Mouse (Mus musculus): ENCODE measurements around the gene Nif3l1.
A peak's percentile ranks its signal among the peaks of the same experiment; 100 is the strongest.

The Nif3l1 gene

DNA sequence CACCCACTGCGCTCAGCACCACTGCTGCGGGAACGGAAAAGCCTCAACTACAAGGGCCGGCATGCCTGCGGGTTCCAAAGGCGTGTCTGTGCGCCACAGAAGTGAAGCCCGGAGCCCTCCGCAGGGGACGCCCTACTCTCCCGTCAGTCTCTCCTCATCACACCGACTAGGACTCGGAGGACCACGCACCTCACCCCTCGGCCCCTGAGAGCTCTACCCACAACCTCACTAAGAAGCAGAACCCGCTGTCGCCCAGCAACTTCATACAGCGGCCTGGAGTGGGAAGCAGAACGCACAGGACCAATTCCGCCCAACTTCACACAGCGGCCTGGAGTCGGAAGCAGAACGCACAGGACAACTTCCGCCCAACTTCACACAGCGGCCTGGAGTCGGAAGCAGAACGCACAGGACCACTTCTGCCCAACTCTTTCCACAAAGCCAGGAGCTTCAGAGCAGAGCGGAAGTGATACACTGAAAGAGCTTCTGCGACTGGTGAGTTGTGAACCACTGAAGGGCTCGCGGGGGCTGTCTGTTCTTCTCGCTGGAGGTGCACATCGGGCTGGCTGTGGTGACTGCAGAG is at the start of gene Nif3l1, which contains the start of gene Ppil3:
Gene Nif3l1 (plus strand): TSS at position 9 of the 580 bp plus-strand sequence.
Gene Ppil3 (minus strand): TSS at position 344 of the 580 bp plus-strand sequence.
- peak; percentile 91 for DNase-seq

DNA sequence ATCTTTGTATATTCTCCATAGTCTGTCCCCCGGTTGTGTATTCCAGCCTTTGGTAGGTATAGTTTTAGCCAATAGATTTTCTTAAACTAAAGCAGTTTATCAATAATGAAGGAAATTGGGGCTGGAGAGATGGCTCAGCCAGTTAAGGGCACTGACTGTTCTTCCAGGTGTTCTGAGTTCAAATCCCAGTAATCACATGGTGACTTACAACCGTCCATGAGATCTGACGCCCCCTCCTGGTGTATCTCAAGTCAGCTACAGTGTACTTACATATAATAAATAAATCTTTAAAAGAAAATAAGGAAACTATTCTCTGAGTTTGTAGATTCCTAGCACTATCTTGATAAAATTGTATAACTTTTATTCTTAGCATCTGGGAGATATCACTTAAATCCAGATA is 49.6 kb upstream of the Nif3l1 start:
- no peak for DNase-seq

DNA sequence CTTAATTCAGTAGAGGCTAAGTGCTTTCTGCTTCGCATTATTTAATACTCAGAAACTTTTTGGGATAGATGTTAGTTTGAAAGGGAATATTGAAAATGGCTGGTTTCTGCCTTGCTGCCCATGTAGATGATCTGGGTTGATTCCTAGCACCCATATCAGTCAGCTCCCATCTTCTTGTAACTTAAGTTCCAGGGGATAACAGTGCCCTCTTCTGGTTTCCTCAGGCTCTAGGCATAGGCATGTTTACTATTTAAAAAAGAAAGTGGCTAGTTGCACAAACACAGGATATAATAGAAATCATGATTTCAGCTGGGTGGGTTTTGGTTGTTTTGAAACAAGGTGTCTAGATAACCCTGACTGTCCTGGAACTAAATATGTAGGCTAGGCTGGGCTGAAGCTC is 48.8 kb upstream of the Nif3l1 start:
- DNase-seq = peak; percentile 14

DNA sequence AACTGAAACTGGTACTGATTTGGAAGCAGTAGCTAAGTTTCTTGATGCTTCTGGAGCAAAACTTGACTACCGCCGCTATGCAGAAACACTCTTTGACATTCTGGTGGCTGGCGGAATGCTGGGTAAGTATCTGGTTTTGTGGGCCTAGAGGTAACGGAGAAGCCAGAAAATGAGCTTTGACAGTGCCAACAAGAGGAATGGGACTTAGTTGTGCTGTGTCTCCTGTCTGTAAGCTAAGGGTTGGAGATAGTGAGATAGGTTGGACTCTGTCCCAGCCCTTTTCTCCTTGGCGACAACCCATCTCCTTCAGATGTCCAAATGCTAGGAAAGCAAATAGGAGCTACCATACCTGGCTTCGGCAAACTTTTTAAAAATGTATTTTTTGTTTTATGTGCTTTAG is 47.2 kb upstream of the Nif3l1 start:
- DNase-seq = no peak

DNA sequence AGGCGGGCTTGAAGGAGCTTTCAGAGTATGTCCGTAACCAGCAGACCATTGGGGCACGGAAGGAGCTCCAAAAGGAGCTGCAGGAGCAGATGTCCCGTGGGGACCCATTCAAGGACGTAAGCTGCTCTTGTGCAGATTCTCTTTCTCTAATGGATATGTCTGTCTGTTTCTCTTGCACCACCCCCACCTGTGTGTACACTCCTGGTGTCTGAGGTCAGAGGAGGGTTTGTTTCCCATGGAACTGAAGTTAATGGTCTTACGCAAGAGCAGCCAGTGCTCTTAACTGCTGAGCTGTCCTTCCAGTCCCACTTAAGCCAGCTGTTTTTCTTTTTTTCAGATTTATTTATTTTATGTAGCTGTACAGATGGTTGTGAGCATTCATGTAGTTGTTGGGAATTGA is 43.6 kb upstream of the Nif3l1 start:
- DNase-seq = no peak

DNA sequence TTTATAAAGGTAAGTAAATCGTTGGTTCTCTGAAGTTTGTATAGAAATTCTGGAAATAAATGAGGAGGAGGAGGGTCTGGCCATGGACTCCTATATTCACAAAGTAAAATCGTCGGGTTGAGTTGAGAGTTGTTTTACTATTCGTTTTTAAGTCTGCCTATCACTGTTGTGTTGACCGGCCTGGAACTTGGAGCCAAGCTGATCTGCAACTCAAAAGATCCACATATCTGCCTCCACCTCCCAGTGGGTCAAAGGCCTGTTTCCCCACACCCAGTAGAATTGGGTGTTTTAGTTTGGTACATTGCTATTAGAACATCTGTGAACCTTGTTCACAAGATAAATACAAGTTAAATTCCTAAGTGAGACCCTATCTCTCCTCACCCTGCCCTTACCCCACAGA is 41.2 kb upstream of the Nif3l1 start:
- DNase-seq = no peak

DNA sequence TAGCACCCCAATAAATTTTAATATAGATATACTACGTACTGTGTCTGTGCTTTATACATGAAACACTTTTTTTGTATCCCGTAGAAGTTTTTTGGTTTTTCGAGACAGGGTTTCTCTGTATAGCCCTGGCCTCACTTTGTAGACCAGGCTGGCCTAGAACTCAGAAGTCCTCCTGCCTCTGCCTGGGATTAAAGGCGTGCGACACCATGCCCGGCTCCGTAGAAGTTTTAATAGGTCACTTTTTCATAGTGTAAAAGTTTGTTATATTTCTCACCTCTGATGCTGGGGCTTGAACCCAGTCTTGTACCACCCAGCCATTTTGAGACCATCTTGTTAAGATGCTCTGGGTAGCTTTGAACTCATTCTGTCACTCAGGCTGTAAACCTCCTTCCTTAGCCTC is 37.6 kb upstream of the Nif3l1 start:
- no peak for DNase-seq

DNA sequence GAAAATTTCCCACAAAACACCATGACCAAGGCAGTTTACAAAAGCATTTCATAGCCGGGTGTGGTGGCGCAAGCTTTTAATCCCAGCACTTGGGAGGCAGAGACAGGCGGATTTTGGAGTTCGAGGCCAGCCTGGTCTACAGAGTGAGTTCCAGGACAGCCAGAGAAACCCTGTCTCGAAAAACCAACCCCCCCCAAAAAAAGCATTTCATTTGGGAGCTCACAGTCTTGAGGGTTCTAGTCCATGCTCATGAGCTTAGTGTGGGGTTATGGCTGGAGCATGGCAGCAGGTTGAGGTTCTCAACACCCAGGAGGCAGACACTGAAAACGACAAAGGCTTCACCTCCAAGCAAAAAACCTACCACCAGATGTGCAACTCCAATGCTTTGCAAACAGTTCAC is 36.8 kb upstream of the Nif3l1 start:
- DNase-seq = no peak

DNA sequence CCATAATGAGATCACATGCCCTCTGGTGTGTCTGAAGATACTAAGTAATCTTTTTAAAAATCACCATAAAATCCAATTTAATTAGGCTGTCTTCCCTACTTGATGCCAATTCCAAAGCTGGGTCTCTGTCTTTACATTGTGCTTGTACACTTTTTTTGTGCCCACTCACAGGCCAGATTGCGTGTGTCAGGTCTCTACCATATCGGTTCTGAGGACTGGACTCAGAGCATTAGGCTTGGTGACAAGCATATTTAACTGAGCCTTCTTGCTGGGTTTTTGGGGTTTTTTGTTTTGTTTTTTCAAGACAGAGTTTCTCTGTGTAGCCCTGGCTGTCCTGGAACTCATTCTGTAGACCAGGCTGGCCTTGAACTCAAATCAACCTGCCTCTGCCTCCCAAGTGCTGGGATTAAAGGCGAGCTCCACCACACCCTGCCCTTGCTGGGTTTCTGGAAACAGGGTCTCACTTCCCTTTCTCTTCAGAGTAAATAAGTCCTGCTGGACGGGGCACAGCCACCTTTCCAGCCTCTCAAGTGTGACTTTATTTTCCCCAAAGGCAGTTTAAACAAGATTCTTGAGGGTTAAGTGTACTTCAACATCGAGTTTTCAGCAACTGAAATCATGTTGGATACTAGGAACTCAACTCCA is 35.3 kb upstream of the Nif3l1 start:
- no peak for DNase-seq

DNA sequence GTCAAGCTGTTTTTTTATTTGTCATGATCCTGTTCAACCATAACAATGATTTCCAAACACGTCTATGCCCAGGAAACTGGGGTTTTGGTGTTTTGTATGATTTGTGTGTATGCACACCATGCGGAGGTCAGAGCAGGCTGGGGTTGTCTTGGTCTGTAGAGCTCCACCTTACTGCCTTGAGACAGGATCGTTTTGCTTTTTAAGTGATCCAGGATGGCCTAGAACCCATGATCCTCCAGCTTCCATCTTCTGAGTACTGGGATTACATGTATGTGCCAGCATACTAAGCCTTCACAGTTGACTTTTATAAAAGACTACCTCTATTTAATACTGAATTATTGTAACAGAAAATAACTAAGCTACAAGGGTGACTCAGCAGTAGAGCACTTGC is 34.8 kb upstream of the Nif3l1 start:
- DNase-seq = no peak

DNA sequence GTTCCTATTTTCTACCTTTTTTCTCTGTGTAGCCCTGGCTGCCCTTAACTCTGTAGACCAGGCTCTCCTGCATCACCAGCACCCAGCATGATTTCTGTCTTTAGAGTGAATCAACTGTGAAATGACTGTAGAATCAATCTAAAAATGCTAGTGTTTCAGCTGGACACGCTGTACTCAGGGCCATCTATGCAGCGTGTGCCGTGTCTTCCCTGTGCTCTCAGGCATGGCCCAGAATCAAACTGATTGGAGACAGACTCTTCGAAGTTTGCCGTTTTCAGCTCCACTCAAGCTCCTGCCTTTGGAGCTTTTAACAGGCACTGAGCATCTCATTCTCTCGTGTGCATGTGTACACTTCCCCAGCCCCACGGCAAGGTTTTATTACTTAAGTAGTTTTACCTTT is 34.2 kb upstream of the Nif3l1 start:
- no peak for DNase-seq

DNA sequence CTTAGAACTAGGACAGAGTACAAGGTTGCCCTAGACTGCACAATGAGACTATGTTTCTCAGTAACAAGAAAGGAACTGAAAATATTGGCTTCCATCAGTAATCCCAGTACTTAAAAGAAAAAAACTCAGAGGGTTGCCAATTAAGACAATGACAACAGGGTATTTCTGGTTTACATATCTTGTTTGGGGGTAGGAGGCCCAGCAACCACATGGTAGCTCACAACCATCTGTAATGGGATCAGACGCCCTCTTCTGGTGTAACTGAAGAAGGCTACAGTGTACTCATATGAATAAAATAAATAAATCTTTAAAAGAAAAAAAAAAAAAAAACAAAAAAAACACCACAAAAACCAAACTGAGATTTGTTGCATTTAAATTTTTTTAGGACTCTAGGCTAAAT is 29.5 kb upstream of the Nif3l1 start:
- no peak for DNase-seq

DNA sequence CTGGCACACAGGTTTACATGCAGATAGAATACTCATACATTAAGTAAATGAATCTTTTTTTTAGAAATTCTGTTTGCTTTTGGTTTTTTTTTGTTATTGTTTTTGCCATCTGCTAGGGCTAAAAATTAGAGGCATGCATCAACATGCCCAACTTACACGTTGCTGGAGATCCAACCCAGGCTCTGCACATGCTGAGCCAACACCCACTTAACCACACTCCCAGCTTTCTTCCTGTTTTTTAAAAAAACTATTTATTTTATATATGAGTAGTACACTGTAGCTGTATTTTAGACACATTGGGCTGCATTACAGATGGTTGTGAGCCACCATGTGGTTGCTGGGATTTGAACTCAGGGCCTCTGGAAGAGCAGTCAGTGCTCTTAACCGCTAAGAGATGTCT is 28.9 kb upstream of the Nif3l1 start:
- no peak for DNase-seq

DNA sequence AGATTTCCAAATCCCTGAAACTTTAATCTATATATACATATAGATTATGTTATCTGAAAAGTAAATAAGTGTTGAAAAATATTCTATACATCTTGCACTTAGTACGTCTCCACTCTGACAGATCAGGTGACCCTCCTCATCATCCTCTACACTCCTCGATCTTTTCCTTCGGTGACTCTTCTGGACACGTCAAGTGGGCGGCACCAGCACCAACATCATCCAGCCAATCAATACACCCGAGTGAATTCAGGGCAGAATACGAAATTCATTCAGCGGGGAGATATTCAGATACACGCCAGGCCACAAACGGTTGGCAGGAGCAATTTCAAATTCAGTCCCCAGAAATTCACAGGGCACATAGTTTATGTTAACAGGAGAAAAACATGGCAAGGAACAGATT is 24.9 kb upstream of the Nif3l1 start:
- no peak for DNase-seq

DNA sequence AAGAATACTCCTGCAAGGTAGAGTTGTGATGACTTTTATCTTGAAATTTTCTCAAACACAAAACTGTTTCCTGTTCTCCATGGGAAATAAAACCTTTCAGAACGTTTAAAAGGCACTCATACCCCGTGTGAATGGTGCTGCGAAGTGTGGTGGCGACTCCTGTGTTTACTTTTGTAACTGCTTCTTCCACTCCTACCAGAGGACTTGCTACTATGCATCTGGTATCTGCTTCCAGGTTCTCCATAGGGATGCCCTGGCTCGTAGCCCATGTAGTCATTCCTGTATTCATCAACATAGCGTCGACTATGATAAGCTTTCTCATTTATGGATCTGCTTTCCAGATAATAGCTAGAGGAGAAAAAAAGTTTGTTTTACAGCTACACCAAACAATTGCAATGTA is 24.0 kb upstream of the Nif3l1 start:
- no peak for DNase-seq

DNA sequence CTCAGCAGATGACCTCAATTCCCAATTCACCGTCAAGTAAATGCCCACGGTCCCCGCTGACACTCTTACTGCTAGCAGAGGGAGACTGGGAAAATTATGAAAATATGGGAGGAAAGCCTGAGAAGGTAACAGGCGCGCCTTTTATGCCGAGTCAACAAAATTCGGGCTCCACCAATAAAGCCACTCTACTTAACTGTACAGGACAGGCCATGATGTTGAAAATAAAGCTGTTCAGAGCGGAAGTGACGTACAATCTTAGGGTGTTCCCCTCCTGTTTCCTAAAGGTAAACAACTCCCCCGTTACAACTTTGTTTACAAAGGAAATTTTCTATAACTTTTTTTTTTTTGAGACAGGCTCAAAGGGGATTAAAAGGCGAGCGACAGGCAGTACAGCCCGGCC is 22.1 kb upstream of the Nif3l1 start:
- peak; percentile 79 for DNase-seq

DNA sequence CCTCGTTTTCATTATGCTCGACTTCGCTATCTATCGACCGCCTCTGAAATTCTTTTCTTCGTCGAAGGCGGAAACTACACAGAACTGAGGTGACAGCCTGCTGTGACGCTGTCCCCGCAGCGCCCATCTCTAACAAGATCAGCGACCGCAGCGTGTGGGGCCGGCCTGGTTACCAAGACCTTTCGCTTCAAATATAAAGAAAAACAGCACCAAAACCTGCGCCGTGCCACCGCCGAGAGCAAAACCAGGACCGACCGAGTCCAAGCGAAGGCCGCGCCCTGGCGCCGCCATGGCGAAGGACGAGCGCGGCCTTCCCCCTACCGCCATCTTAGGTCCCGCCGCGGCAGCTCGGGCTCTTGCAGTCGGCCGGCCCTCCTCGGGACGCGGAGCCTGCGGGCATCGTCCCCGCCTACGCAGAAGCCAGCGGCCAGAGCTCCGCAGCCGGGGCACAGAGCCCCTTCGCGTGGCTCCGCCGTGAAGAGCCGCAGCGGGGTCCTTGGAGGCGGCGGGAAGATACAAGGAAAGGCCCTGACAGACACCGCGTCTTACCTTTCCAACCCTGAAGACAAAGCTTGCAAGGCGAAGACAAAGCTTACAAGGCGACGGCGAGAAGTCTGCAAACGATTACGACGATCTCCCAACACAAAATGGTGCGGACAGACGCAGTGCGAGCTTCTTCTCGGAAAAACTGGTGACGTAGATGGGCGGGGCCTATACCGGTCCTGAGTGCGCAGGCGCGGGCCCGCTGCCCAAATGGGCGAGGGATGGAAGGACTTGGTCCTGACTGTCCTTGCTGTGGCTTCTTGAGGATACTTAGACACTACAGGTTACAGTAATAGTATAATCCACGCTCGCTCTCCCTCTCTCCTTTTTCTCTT is 21.3 kb upstream of the Nif3l1 start, which contains the start of gene Clk1:
Gene Clk1 (minus strand): TSS at position 696 of the 878 bp plus-strand sequence.
- peak; percentile 95 for DNase-seq

DNA sequence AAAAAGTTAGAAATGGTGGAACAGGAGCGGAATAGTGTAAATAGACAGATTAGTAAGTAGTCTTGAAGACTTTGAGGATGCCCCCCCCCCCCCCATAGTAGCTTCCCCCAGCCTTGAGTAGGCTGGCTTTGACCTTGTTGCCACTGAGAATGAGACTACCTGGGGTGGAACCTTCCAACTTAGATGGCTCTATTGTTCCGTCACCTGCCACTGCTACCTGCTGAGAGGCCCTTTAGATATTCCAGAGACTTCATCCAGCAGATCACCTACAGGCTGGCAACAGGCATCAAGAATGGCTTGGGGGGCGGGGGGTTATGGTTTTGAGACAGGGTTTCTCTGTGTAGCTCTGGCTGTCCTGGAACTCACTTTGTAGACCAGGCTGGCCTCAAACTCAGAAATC is 20.4 kb upstream of the Nif3l1 start:
- DNase-seq = no peak

DNA sequence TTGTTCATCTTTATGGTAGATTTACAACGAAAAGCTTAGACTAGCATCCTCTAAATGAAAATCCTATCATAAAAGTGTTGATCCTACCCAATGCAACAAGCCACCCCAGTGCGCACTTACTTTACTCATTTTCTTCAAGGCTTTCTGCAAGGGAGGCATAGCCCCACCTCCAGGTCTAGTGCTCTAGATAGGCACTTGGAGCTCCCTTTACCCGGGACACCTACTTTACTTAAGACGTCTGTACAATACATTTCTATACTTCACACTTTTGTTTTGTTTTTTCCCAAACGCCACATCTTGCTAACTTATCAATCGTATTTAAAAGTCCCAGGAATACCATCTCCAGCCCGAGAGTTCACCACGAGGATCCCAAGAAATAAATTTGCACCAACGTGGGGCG is 260 bp upstream of the Nif3l1 start:
- DNase-seq = peak; percentile 31

DNA sequence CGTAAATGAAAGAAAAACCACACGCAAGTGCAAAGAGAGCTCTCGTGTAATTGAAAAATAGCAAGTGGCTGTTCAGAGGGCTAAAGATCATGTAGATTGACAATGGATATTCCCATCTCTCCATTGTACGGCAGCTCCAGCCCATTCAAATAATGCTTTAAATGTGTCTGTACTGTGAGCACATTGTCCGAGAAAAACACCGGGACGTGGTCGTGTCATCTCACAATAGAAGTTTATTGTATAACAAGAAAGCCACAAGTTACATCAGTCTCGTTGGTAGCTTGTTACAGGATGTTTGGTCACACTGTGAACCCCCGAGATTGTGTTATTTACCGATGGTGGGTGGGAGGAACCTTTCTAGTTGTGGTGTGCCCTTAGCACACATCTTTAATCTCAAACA is 910 bp downstream of the Nif3l1 start:
- peak; percentile 6 for DNase-seq

DNA sequence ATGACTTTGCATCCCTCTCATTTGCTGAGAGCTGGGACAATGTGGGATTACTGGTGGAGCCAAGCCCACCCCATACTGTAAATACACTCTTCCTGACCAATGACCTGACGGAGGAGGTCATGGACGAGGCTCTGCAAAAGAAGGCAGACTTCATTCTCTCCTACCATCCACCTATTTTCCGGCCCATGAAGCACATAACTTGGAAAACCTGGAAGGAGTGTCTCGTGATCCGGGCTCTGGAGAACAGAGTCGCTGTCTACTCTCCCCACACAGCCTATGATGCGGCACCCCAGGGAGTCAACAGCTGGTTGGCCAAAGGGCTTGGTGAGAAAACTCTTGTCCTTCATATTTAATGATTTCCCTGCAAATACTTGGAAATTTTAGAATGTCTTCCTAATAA is 2.8 kb downstream of the Nif3l1 start:
- no peak for DNase-seq

DNA sequence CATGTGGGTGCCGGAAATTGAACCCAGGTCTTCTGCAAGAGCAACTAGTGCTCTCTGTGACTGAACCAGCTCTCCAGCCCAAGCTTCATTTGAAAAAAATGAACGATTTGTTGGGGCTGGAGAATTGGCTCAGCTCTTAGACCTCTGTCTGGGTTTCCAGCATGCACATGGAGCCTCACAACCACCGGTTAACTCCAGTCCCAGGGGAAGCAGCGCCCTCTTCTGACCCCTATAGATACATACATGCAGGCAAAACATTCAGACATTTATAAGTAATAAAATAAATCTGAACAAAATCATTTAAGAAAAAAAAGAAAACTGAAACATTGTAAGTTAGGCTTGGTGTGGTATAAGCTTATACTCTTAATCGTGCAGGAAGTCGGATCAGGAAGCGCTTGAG is 3.4 kb downstream of the Nif3l1 start:
- no peak for DNase-seq

DNA sequence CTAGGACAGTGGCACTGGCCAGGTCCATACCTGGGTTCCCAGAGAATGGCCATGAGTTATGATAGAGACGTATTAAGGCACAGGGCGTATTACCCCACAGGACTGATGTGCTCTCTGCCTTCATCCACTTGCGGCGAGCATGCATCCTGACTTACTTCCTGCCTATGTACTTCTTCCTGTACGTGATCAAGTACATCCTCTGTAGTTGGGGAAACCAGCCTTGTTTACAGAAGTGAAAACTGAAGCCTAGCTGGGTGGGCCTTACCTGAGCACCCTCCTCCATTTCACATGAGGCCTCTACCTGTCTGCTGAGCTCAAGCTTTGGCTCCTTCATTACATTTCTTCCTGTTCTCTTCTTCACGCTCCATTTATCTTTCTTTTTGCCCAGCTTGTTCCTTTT is 9.4 kb downstream of the Nif3l1 start:
- no peak for DNase-seq

DNA sequence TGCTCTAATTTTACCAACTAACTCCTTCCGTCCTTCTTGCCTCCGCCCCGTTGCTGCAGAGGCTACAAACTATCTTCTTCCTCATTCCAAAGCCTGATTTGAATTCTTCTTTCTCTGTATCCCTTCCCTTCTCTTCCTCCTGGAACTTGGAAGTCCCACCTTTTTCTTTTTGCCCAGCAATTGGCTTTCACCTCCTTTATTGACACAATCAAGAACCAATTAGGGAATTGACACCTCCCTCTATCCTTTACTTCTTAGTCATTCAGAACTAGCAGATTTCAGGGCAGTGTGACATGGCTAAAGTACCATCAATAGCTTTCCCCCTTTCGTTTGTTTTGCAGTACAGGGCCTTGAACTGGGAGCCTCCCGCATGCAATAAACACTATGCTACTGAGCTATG is 13.2 kb downstream of the Nif3l1 start:
- no peak for DNase-seq

Measured in embryo, embryonic 11 days (tissue).